Mouse (Mus musculus): Measurements from ENCODE around the gene Sap25. TPM values are rescaled to one million over a fixed set of nuclear protein-coding genes. Genes with fewer than 3 reads are reported as not detected.

The Sap25 gene
- polyA plus RNA-seq, 1 experiment from 2014 or later: 9.5 TPM

DNA sequence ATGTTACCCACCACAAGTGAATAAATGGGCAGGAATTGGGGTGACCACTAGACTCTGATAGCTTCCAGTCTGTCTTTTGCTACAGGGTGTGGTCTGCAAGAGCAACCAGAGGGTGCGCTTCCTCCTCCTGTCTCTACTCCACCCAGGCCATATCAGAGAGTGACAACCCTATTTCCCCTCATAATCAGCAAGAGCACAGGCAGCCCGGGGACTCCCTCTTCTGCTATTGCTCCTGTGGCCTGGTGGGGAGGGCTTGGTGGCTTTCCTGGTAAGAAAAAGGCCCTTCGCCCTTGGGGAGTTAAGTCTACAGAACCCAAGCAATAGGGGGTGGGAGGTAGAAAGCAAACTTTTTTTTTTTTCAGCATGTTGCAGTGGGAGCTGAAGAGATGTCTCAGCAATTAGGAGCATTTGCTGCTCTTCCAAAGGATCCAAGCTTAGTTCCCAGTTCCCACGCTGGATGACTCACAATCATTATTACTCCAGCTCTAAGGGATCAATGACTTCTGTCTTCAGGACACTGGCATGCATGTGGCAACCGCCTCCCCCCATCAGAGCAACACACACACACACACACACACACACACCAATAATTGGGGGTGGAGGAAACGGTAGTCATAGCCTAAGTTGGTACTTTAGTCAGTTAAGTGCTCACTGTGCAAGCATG, 45.1 kb downstream of the Sap25 start:
- Histone ChIP-seq H3K4me3 (no peak overlapping the region), H3K9ac (no peak overlapping the region), H3K27me3 (replicated peaks) (no peaks in the 10 kb centered on the region), H3K36me3 (no peaks in the 10 kb centered on the region), H3K4me1 (peaks cover 14% of the 10 kb centered on the region), H3K27ac (no peak overlapping the region), H3K9me3 (no peaks in the 10 kb centered on the region), H3K4me2 (replicated peaks) (no peak overlapping the region)
- no peak for ATAC-seq (ENCODE audit: low FRiP score, low read depth)
- WGBS: 78% methylated on average over 6 of the region's 6 CpGs

DNA sequence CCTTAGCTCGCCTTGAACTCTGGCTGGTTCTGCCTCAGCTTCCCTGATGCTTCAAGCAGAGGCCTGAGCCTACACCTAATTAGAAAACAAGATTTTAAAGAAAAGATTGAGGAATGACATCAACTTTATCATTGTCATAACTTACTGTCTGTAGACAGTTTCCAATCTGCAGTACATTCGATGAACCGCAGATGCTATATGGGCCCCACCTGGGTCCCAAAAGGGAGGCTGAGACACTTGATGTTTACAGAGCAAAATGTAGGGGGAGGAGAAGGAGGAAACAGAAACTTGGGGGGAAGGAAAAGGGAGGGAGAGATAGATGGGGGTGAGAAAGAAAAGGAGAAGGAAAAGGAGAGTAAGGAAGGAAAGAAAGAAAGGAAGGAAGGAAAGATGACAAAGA, 48.8 kb downstream of the Sap25 start:
- no peak for ATAC-seq (ENCODE audit: low FRiP score, low read depth)
- WGBS: 89% methylated on average over 3 of the region's 3 CpGs
- no peak overlapping the region for H3K4me3 ChIP-seq

DNA sequence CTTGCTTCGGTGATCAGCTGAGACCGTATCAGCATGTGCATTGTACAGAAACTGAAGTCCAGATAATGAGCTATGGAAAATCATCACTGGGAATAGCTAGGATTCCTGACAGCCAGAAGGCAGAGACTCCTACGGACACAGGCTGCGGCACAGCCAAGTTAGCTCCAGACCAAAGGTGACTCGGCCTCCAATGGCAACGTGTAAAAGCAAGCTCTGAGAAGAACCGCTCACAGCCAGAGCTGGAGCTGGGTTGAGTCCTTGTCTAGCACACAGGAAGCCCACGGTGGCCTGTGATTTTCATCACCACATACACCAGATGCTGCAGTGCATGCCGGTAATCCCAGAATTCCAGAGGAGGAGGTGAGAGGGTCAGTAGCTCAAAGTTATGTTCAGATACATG, 49.4 kb downstream of the Sap25 start:
- no peak for ATAC-seq (ENCODE audit: low FRiP score, low read depth)
- Histone ChIP-seq H3K4me1 (no peaks in the 10 kb centered on the region), H3K27me3 (replicated peaks) (no peaks in the 10 kb centered on the region), H3K9me3 (no peaks in the 10 kb centered on the region), H3K4me3 (no peak overlapping the region), H3K4me2 (replicated peaks) (no peak overlapping the region), H3K36me3 (no peaks in the 10 kb centered on the region), H3K9ac (no peak overlapping the region), H3K27ac (no peak overlapping the region)
- WGBS: 64% methylated on average over 9 of the region's 9 CpGs

More for the DNA sequence above, 48.8 kb downstream of the Sap25 start:
- Histone ChIP-seq H3K4me1 (no peaks in the 10 kb centered on the region), H3K27me3 (replicated peaks) (no peaks in the 10 kb centered on the region), H3K9me3 (no peaks in the 10 kb centered on the region), H3K36me3 (no peaks in the 10 kb centered on the region), H3K27ac (no peak overlapping the region), H3K4me2 (replicated peaks) (no peak overlapping the region), H3K9ac (no peak overlapping the region)

DNA sequence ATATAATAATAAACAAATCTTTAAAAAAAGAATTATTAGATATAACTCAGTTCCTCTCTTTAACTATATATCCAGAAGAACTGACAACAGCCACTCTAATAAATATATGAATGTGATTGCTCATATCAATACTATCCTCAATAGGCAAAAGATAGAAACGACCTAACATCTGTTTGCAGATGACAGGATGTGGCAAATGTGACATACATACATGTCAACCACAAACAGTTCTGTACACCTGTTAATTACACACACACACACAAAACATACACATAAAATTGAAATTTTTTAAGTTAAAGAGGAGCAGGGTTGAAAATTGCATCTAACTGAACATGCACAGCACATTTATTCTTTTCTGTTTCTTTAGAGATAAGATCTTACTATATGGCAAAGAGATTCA, 50.7 kb downstream of the Sap25 start:
- no peak for ATAC-seq (ENCODE audit: low FRiP score, low read depth)
- Histone ChIP-seq H3K4me2 (replicated peaks) (no peak overlapping the region), H3K4me3 (no peak overlapping the region), H3K27me3 (replicated peaks) (no peaks in the 10 kb centered on the region), H3K4me1 (no peaks in the 10 kb centered on the region), H3K9ac (no peak overlapping the region), H3K36me3 (no peaks in the 10 kb centered on the region), H3K9me3 (no peaks in the 10 kb centered on the region), H3K27ac (no peak overlapping the region)
- WGBS: 79% methylated on average over 1 of the region's 1 CpGs

Other genes with a start within 250 kb of the Sap25 start
- 0.04 and 0.09 TPM in 2 replicates for gene Zan, start 164.3 kb upstream of the Sap25 start, polyA plus RNA-seq (2016; fragmentation: Nextera tagmentation; extraction: Ambion mirVana)
- 65.4 and 71.0 TPM in 2 replicates for gene Pop7, start 138.8 kb upstream of the Sap25 start, polyA plus RNA-seq (2016; fragmentation: Nextera tagmentation; extraction: Ambion mirVana)
- gene Gigyf1, start 122.8 kb upstream of the Sap25 start, polyA plus RNA-seq (2016; fragmentation: Nextera tagmentation; extraction: Ambion mirVana): 17.6 and 19.4 TPM in 2 replicates
- gene Epo, start 108.1 kb upstream of the Sap25 start, polyA plus RNA-seq (2016; fragmentation: Nextera tagmentation; extraction: Ambion mirVana): not detected in 2 replicates
- gene Gnb2, start 107.8 kb upstream of the Sap25 start, polyA plus RNA-seq (2016; fragmentation: Nextera tagmentation; extraction: Ambion mirVana): 468 and 494 TPM in 2 replicates
- gene Actl6b, start 87.8 kb upstream of the Sap25 start, polyA plus RNA-seq (2016; fragmentation: Nextera tagmentation; extraction: Ambion mirVana): 109 and 118 TPM in 2 replicates
- gene Tfr2, start 71.5 kb upstream of the Sap25 start, polyA plus RNA-seq (2016; fragmentation: Nextera tagmentation; extraction: Ambion mirVana): 1.8 TPM in 2 replicates
- gene Mospd3, start 40.3 kb upstream of the Sap25 start, polyA plus RNA-seq (2016; fragmentation: Nextera tagmentation; extraction: Ambion mirVana): 36.8 and 42.1 TPM in 2 replicates
- 51.8 and 52.0 TPM in 2 replicates for gene Pcolce, start 27.6 kb upstream of the Sap25 start, polyA plus RNA-seq (2016; fragmentation: Nextera tagmentation; extraction: Ambion mirVana)
- gene Fbxo24, start 12.3 kb upstream of the Sap25 start, polyA plus RNA-seq (2016; fragmentation: Nextera tagmentation; extraction: Ambion mirVana): 0.11 and 0.39 TPM in 2 replicates
- 29.4 and 32.5 TPM in 2 replicates for gene Lrch4, start 12.2 kb upstream of the Sap25 start, polyA plus RNA-seq (2016; fragmentation: Nextera tagmentation; extraction: Ambion mirVana)
- 8.9 and 9.4 TPM in 2 replicates for gene Gm20605, start 12.2 kb upstream of the Sap25 start, polyA plus RNA-seq (2016; fragmentation: Nextera tagmentation; extraction: Ambion mirVana)
- 0.19 and 0.29 TPM in 2 replicates for gene Irs3, start 4.4 kb downstream of the Sap25 start, polyA plus RNA-seq (2016; fragmentation: Nextera tagmentation; extraction: Ambion mirVana)
- 20.8 and 22.2 TPM in 2 replicates for gene Agfg2, start 43.4 kb downstream of the Sap25 start, polyA plus RNA-seq (2016; fragmentation: Nextera tagmentation; extraction: Ambion mirVana)
- 16.4 and 21.8 TPM in 2 replicates for gene Nyap1, start 100.3 kb downstream of the Sap25 start, polyA plus RNA-seq (2016; fragmentation: Nextera tagmentation; extraction: Ambion mirVana)
- 68.4 and 68.7 TPM in 2 replicates for gene Tsc22d4, start 104.4 kb downstream of the Sap25 start, polyA plus RNA-seq (2016; fragmentation: Nextera tagmentation; extraction: Ambion mirVana)
- gene Ppp1r35, start 137.5 kb downstream of the Sap25 start, polyA plus RNA-seq (2016; fragmentation: Nextera tagmentation; extraction: Ambion mirVana): 61.5 TPM in 2 replicates
- gene Mepce, start 146.3 kb downstream of the Sap25 start, polyA plus RNA-seq (2016; fragmentation: Nextera tagmentation; extraction: Ambion mirVana): 11.3 and 15.4 TPM in 2 replicates
- 12.2 and 16.6 TPM in 2 replicates for gene Zcwpw1, start 146.5 kb downstream of the Sap25 start, polyA plus RNA-seq (2016; fragmentation: Nextera tagmentation; extraction: Ambion mirVana)
- gene Pilra, start 194.9 kb downstream of the Sap25 start, polyA plus RNA-seq (2016; fragmentation: Nextera tagmentation; extraction: Ambion mirVana): 0.57 and 0.93 TPM in 2 replicates
- not detected in 2 replicates for gene Pilrb1, start 216.8 kb downstream of the Sap25 start, polyA plus RNA-seq (2016; fragmentation: Nextera tagmentation; extraction: Ambion mirVana)
- not detected in 2 replicates for gene Pilrb2, start 230.5 kb downstream of the Sap25 start, polyA plus RNA-seq (2016; fragmentation: Nextera tagmentation; extraction: Ambion mirVana)